Comparison of ENCODE assay signal across 10 mouse cellular contexts in the genomic region with DNA sequence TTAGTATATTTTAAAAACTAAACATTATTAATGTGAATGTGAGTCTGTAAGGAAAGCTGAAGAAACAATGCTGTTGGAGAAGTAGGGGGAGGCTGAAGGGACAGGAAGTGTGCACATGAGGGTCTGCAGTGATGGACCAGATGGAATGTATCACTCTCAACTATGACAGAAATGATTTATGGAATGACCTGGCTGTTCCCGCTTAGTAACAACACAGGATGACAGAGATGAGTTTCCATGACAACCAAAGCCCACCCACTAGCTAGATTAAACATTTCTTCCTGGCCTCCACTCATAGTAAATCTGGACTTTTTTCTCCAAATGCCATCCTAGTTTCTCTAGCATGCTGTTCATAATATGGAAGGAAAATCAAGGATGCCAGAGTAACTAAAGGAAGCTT.
DNase-seq lines count a peak whose midpoint lies in the region; ATAC-seq and TF ChIP-seq lines count a peak whose summit lies in the region.
"Had no signal": no experiment of that assay in that cellular context is flagged by ENCODE, and none has a peak within 500 bp of the region (broad histone marks: within the 10 kb centered on the region; RNA-seq: fewer than 3 reads in every experiment).

No protein-coding gene starts in this region.

- no peak overlapping the region for H3K9ac ChIP-seq in intestine, embryonic 15.5 days
- no peak overlapping the region for H3K9ac ChIP-seq in intestine, embryonic 16.5 days (ENCODE audit: low read depth, low read length)
- H3K9ac ChIP-seq in hindbrain, postnatal 0 days (replicated peaks; ENCODE audit: low read length) = no peak overlapping the region
- no peak overlapping the region for H3K9ac ChIP-seq in midbrain, postnatal 0 days (replicated peaks; ENCODE audit: low read length, poor library complexity, severe bottlenecking)
- H3K9ac ChIP-seq: heart, embryonic 13.5 days had no signal

- no peaks in the 10 kb centered on the region for H3K27me3 ChIP-seq in intestine, embryonic 15.5 days (replicated peaks)
- H3K27me3 ChIP-seq in intestine, embryonic 16.5 days (replicated peaks; ENCODE audit: control insufficient read depth, insufficient read depth, low read length) = no peaks in the 10 kb centered on the region
- no peaks in the 10 kb centered on the region for H3K27me3 ChIP-seq in embryonic facial prominence, embryonic 10.5 days (replicated peaks; ENCODE audit: low read depth, poor library complexity, severe bottlenecking)
- H3K27me3 ChIP-seq in hindbrain, postnatal 0 days (ENCODE audit: insufficient read depth, low read length) = no peaks in the 10 kb centered on the region
- H3K27me3 ChIP-seq in midbrain, postnatal 0 days (ENCODE audit: insufficient read depth, low read length) = no peaks in the 10 kb centered on the region
- H3K27me3 ChIP-seq: heart, embryonic 13.5 days had no signal

- no peak overlapping the region for H3K27ac ChIP-seq in intestine, embryonic 15.5 days
- H3K27ac ChIP-seq in intestine, embryonic 16.5 days (ENCODE audit: low read length) = no peak overlapping the region
- H3K27ac ChIP-seq in embryonic facial prominence, embryonic 10.5 days (replicated peaks) = peak overlapping the region; percentile 58; the same call in 1 of the 2 replicates
- H3K27ac ChIP-seq in hindbrain, postnatal 0 days = no peak overlapping the region
- no peak overlapping the region for H3K27ac ChIP-seq in midbrain, postnatal 0 days (ENCODE audit: low read depth, low read length)
- H3K27ac ChIP-seq: left cerebral cortex, adult 2 months had no signal

- peaks cover 9% of the 10 kb centered on the region; the same call in 1 of the 2 replicates for H3K4me1 ChIP-seq in intestine, embryonic 15.5 days (replicated peaks)
- peaks cover 3% of the 10 kb centered on the region; the same call in 1 of the 2 replicates for H3K4me1 ChIP-seq in intestine, embryonic 16.5 days (ENCODE audit: control insufficient read depth, insufficient read depth, low read length)
- H3K4me1 ChIP-seq in embryonic facial prominence, embryonic 10.5 days = peaks cover 47% of the 10 kb centered on the region
- H3K4me1 ChIP-seq in hindbrain, postnatal 0 days (ENCODE audit: insufficient read depth, low read length) = no peaks in the 10 kb centered on the region
- no peaks in the 10 kb centered on the region for H3K4me1 ChIP-seq in midbrain, postnatal 0 days (ENCODE audit: insufficient read depth, low read length)

- WGBS in intestine, embryonic 15.5 days = 14% methylated on average over 1 of the region's 1 CpGs
- WGBS in intestine, embryonic 16.5 days = 19% methylated on average over 1 of the region's 1 CpGs
- 11% methylated on average over 1 of the region's 1 CpGs for WGBS in embryonic facial prominence, embryonic 10.5 days
- WGBS in hindbrain, postnatal 0 days = 11% methylated on average over 1 of the region's 1 CpGs
- 11% methylated on average over 1 of the region's 1 CpGs for WGBS in midbrain, postnatal 0 days

- peaks cover 3% of the 10 kb centered on the region; the same call in 1 of the 2 replicates for H3K36me3 ChIP-seq in intestine, embryonic 15.5 days
- peaks cover 10% of the 10 kb centered on the region; the same call in 1 of the 2 replicates for H3K36me3 ChIP-seq in intestine, embryonic 16.5 days (ENCODE audit: control insufficient read depth, insufficient read depth, low read length)
- H3K36me3 ChIP-seq in embryonic facial prominence, embryonic 10.5 days (replicated peaks) = peaks cover 81% of the 10 kb centered on the region
- peaks cover 3% of the 10 kb centered on the region; the same call in 1 of the 2 replicates for H3K36me3 ChIP-seq in hindbrain, postnatal 0 days (ENCODE audit: insufficient read depth, low read length)
- peaks cover 3% of the 10 kb centered on the region; the same call in 1 of the 2 replicates for H3K36me3 ChIP-seq in midbrain, postnatal 0 days (ENCODE audit: insufficient read depth, low read length)

- intact Hi-C loops in gastrocnemius, postnatal 14 days (cut with DNase I; ENCODE audit: low total_unique reads) = no loop called here
- intact Hi-C loops in left cerebral cortex, postnatal 14 days (cut with DNase I) = no loop called here

- no peak overlapping the region for H3K4me3 ChIP-seq in intestine, embryonic 15.5 days (replicated peaks)
- no peak overlapping the region for H3K4me3 ChIP-seq in intestine, embryonic 16.5 days (ENCODE audit: low read length)
- no peak overlapping the region for H3K4me3 ChIP-seq in embryonic facial prominence, embryonic 10.5 days
- no peak overlapping the region for H3K4me3 ChIP-seq in hindbrain, postnatal 0 days (ENCODE audit: low read length)
- H3K4me3 ChIP-seq in midbrain, postnatal 0 days (ENCODE audit: low read depth, low read length) = no peak overlapping the region
- H3K4me3 ChIP-seq: heart, embryonic 13.5 days; left cerebral cortex, adult 2 months had no signal

- H3K4me2 ChIP-seq in intestine, embryonic 15.5 days (replicated peaks) = no peak overlapping the region
- no peak overlapping the region for H3K4me2 ChIP-seq in intestine, embryonic 16.5 days (ENCODE audit: low read depth, low read length)
- no peak overlapping the region for H3K4me2 ChIP-seq in hindbrain, postnatal 0 days (ENCODE audit: low read depth, low read length)
- no peak overlapping the region for H3K4me2 ChIP-seq in midbrain, postnatal 0 days (ENCODE audit: low read depth, low read length, poor library complexity, severe bottlenecking)
- H3K4me2 ChIP-seq: heart, embryonic 13.5 days had no signal

- peak; percentile 31 for DNase-seq in embryonic facial prominence, embryonic 10.5 days (ENCODE audit: low spot score)
- DNase-seq in hindbrain, postnatal 0 days (ENCODE audit: low spot score) = peak; percentile 61
- peak; percentile 65 for DNase-seq in midbrain, postnatal 0 days (ENCODE audit: low spot score)
- no peak for DNase-seq in gastrocnemius, postnatal 14 days
- DNase-seq in left cerebral cortex, postnatal 14 days (ENCODE audit: low spot score in 2 of 2) = no peak

- TF ChIP-seq CTCF in hindbrain, postnatal 0 days (IDR thresholded peaks at IDR 0.05; ENCODE audit: low read depth) = no peak
- TF ChIP-seq CTCF in midbrain, postnatal 0 days (IDR thresholded peaks at IDR 0.05) = no peak

- H3K9me3 ChIP-seq in intestine, embryonic 15.5 days = no peaks in the 10 kb centered on the region
- no peaks in the 10 kb centered on the region for H3K9me3 ChIP-seq in intestine, embryonic 16.5 days (ENCODE audit: control insufficient read depth, low read length)
- H3K9me3 ChIP-seq in embryonic facial prominence, embryonic 10.5 days = no peaks in the 10 kb centered on the region; the same call in 1 of the 2 replicates
- H3K9me3 ChIP-seq in hindbrain, postnatal 0 days (ENCODE audit: low read length) = no peaks in the 10 kb centered on the region
- no peaks in the 10 kb centered on the region for H3K9me3 ChIP-seq in midbrain, postnatal 0 days (ENCODE audit: low read length)
- H3K9me3 ChIP-seq: heart, embryonic 13.5 days had no signal

- ATAC-seq in intestine, embryonic 15.5 days = 0 out of 2 replicates have a peak, but pooled peaks have one; percentile 56
- no peak for ATAC-seq in intestine, embryonic 16.5 days
- no peak for ATAC-seq in hindbrain, postnatal 0 days
- ATAC-seq in midbrain, postnatal 0 days (ENCODE audit: low FRiP score) = no peak
- ATAC-seq in CD4-positive, CD25-positive, alpha-beta regulatory T cell, adult 4 months = no peak

Comparison
In these comparisons a context has a peak if more than half of its experiments do, and no peak if none do; other contexts are left out.
1. DNase-seq: peak in embryonic facial prominence, embryonic 10.5 days (single experiment), hindbrain, postnatal 0 days (single experiment) and midbrain, postnatal 0 days (single experiment); none in gastrocnemius, postnatal 14 days (single experiment) and left cerebral cortex, postnatal 14 days (0 of 2).